Mouse (Mus musculus): ENCODE measurements around the gene Atp2a1.

GRCm38 (mm10) chr7:126460623-126461399, 2.1 kb downstream of the Atp2a1 start:
- no peak for TF ChIP-seq POLR2A (IDR thresholded peaks at IDR 0.05; ENCODE audit: borderline replicate concordance, low read depth, low read length)
- no peak for TF ChIP-seq CTCF (IDR thresholded peaks at IDR 0.05; ENCODE audit: low read depth, low read length)
